Mouse (Mus musculus) cerebellum, adult 18-20 months (tissue): ENCODE results near the gene Kndc1.

Source experiments
- DNase-seq, 2 experiments: peaks; one replicate each; pipeline ENCODE4 v3.0.0; 2021

The Kndc1 gene

GRCm38 (mm10) chr7:139951991-139952633 is 57.6 kb downstream of the Kndc1 start:
- no peak for DNase-seq

- no peak for DNase-seq
Measured at GRCm38 (mm10) chr7:139955505-139955904, 61.0 kb downstream of the Kndc1 start.

- no peak for DNase-seq
Measured at GRCm38 (mm10) chr7:139956658-139957057, 62.2 kb downstream of the Kndc1 start.

- DNase-seq, result no peak
Measured at GRCm38 (mm10) chr7:139957437-139957836, 62.9 kb downstream of the Kndc1 start.

- no peak for DNase-seq
Measured at GRCm38 (mm10) chr7:139957958-139958357, 63.5 kb downstream of the Kndc1 start.

- DNase-seq, result no peak
Measured at GRCm38 (mm10) chr7:139961141-139961540, 66.6 kb downstream of the Kndc1 start.

- no peak for DNase-seq
Measured at GRCm38 (mm10) chr7:139963814-139964213, 69.3 kb downstream of the Kndc1 start.

- DNase-seq, result no peak
Measured at GRCm38 (mm10) chr7:139967175-139967574, 72.7 kb downstream of the Kndc1 start.

GRCm38 (mm10) chr7:139968428-139968827 is 73.9 kb downstream of the Kndc1 start:
- DNase-seq, result no peak

- peak; percentile 82 to 87 for DNase-seq
Measured at GRCm38 (mm10) chr7:139969348-139970130, 75.0 kb downstream of the Kndc1 start.

GRCm38 (mm10) chr7:139970216-139970919 is 75.9 kb downstream of the Kndc1 start:
- DNase-seq, result no peak

- no peak for DNase-seq
Measured at GRCm38 (mm10) chr7:139970979-139971378, 76.5 kb downstream of the Kndc1 start.

- no peak for DNase-seq
Measured at GRCm38 (mm10) chr7:139971436-139971835, 76.9 kb downstream of the Kndc1 start.

GRCm38 (mm10) chr7:139972923-139973331 is 78.4 kb downstream of the Kndc1 start:
- no peak for DNase-seq

- no peak for DNase-seq
Measured at GRCm38 (mm10) chr7:139974307-139974706, 79.8 kb downstream of the Kndc1 start.

GRCm38 (mm10) chr7:139975471-139975870 is 81.0 kb downstream of the Kndc1 start:
- DNase-seq, result no peak

- DNase-seq, result peak; percentile 85 to 89
Measured at GRCm38 (mm10) chr7:139978278-139978892, 83.9 kb downstream of the Kndc1 start, which contains the start of gene 6430531B16Rik. Gene 6430531B16Rik (minus strand): TSS chr7:139978755.

- DNase-seq, result peak; percentile 16 to 25
Measured at GRCm38 (mm10) chr7:139979011-139979719, 84.7 kb downstream of the Kndc1 start.

- DNase-seq, result no peak
Measured at GRCm38 (mm10) chr7:139980778-139981177, 86.3 kb downstream of the Kndc1 start.

GRCm38 (mm10) chr7:139982058-139982457 is 87.6 kb downstream of the Kndc1 start:
- no peak for DNase-seq

- no peak for DNase-seq
Measured at GRCm38 (mm10) chr7:139984505-139984904, 90.0 kb downstream of the Kndc1 start.

- DNase-seq, result no peak
Measured at GRCm38 (mm10) chr7:139988272-139988671, 93.8 kb downstream of the Kndc1 start.
